Mouse (Mus musculus) left cerebral cortex, postnatal 14 days (tissue): ENCODE data around the gene Robo3. TPM values are rescaled to one million over a fixed set of nuclear protein-coding genes. Genes with fewer than 3 reads are reported as not detected.
A peak's percentile ranks its signal among the peaks of the same experiment; 100 is the strongest.

Experiments
- DNase-seq, 2 experiments: peaks; one replicate each; pipeline ENCODE4 v3.0.0; 2021 to 2022; ENCODE audit warnings: low spot score in 2 of 2, mixed read lengths in 1 of 2
- intact Hi-C: fragments of 180-260 bp; cut with DNase I; formaldehyde crosslinking; loops from one replicate; pipeline ENCODE4 v1.15.1; 2025
- total RNA-seq, 2 experiments: library from RNA; stranded (reverse); gene quantifications; 2 replicates each; pipeline ENCODE4 v1.2.3; 2021

The Robo3 gene
- total RNA-seq, 2 experiments from 2014 or later, result 45.1 to 58.9 TPM

DNA sequence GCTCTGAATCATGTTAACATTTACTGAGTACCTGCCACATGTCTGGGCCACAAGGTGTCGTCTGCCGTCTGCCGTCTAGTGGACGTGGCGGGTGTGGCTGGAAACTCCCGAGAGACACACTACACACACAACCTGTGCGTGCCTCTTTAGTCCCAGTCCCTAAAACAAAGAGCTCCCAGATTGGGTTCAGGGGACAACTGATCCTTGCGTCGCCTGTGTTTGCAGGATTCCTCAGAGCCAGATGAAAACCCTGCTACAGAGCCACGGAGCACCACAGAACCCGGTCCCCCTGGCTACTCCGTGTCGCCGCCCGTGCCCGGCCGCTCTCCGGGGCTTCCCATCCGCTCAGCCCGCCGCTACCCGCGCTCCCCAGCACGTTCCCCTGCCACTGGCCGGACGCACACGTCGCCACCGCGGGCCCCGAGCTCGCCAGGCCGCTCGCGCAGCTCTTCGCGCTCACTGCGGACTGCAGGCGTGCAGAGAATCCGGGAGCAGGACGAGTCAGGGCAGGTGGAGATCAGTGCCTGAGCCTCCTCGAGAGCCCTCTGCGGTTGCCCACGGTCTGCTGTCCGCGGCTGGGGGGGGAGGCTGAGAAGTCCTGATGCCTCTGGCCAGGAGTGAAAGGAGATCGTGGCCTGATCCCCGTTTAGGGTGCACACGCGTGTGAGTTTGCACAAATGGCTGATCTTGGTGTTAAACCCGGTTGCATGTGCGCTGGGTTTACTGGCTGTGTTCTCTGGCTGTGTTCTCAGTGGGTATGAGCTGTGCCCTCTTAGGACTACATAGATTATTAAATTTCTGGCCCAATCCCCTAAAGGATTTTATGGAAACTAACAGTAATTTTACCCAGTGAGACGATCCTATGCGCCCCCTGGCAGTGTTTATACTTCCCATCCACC is 48.5 kb downstream of the Robo3 start:
- intact Hi-C loops, result no loop called here

DNA sequence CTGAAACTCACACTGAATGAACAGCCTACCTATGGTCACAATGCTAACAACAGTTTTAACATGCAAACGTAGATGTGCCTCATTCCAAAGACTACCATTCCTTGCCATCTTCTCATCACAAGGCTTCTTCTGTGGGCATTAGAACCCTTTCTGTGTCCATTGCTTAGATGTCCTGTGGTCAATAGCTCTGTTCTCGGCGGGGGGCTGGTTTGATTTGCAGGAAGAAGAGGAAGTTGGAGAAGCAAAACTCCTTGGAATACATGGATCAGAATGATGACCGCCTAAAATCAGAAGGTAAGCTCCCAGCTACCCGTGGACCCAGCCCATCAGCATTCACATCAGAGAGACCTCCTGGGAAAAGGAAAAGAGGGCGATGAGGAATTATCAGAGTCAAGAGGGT is 49.9 kb downstream of the Robo3 start:
- intact Hi-C loops, result no loop called here
- DNase-seq, result no peak

More for the DNA sequence above, 48.5 kb downstream of the Robo3 start:
- DNase-seq, result no peak

DNA sequence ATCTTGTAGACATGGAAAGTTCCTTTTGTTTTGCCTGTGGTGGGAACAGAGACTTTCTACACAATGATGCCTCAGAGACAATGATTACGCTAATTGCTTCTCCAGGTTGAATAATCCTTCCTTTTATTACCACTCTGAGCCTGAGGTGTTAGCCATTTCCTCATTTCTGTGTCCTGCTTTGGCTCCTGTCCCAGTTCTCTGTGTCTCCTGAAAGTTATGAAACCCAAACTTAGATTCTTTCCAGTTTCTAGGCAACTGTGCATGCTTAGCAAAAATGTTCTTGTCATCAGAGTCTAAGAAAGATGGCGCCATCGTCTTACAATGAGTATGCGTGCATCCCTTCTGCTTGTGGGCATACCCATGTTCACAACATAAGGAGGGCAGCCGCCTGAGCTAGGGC is 57.3 kb downstream of the Robo3 start:
- peak; percentile 37 to 79 for DNase-seq
- intact Hi-C loops, result no loop called here

DNA sequence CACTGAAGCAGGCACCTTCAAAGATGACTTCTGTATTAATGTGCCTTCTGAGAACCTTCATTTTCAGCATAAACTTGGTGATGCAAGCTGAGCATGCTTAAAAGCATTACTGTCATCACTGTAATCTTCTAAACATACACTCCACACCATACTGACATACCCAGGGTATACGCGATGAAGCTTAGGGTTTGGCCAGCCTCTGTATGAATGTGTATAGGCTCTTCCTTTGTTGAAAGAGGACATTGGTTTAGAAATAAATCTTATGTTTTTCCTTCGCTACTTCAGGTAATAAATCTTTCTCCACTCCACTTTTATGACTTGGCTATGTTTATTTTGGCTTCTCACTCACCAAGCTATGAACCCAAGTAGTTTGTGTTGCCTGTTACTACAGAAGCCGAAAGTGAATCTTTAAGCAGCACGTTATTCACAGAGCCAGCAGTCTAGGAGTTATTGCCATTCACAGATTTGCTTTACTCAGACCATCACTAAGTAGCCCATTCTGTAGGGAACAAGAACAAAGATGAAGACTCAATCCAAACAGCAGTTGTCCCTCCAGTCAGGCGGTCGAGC is 61.7 kb downstream of the Robo3 start:
- intact Hi-C loops, result no loop called here
- DNase-seq, result no peak

DNA sequence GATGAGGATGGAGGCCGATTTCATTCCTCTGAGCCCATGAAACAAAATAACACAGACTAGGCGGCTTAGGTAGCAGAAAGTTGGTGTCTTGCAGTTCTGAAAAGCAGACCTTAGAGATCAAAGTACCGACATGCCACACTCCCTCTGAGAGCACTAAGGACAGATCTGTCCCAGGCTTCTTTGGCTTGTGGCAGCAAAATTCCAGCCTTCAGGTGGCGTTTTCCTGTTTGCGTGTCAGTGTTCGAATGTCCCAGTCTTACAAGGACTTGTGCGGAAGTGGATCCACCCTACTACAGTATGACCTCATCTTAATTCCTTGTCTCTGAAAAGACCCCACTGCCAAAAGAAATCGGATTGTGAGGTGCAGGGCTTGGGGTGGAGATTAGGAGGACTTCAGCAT is 64.2 kb downstream of the Robo3 start:
- intact Hi-C loops, result no loop called here
- DNase-seq, result no peak

DNA sequence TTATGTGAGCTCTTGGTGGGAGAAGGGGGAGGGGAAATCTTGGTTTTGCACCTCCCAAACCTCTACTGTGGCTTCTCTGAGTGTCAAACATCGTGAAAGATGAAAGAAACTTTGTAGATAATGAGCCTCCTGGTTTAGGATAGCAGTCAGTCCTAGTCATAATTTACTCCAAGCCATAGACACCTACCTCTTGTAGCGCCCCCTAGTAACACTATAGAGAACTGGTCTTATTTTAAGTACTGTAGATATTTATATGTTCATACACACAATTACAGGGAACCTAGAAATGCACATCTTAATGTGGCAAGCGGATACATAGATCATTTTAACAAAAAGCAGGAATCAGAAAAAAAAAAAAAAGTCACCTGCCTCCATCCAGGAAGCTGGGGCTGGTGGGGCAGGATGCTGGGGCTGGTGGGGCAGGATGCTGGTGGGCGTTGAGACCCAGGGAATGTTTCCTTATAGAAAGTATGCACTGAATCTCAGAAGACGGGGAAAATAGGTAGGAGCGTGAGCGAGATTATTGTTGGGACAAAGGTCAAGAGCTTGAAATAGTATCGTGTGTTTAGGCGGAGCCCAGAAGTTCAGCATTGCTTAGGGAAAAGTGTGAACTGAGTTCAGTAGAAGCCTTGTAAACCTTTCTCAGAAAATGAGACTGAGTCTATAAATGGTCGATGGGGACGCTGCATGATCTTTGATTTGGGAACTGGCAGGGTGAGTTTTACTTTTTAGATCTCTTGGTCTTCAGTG is 64.8 kb downstream of the Robo3 start:
- intact Hi-C loops, result no loop called here
- no peak for DNase-seq

DNA sequence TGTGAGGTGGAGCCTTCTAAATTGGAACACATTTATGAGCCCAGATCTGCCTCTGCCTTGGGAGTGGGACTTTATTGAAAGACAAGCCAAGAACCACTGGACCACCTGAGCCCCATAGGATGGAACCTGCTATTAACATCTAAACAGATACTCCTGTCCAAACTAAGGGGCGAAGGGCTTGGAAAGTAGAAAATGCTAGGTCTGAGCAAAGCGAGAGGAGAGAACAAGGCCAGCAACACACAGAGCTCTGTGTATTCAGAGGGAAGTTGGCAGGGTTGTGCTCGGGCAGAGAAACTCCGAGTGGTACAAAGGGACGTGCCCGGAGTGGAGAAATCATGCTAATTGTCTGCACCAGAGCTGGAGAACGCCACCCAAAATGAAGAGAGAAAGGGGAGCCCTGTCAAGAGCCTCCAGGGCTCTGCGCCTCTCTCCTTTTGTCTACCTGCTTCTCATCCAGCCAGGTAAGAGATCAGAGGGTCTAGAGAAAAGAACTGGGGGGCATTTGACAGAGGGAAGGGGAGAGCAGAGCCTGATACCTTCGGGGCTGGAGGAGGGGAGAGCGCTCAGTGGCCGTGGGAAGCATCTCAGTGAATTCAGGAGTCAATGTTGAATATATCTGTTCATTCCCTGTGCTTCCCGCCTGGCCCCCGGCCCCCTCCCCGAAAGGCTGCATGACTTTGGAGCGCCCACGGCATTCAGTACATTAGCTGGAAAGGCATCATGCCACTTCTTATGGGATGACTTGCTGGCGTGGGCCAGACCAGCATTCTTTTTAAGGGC is 65.6 kb downstream of the Robo3 start, which contains the start of gene Hepacam:
TSS of gene Hepacam (plus strand) at position 51 of the 780 bp plus-strand sequence.
- intact Hi-C loops, result no loop called here

DNA sequence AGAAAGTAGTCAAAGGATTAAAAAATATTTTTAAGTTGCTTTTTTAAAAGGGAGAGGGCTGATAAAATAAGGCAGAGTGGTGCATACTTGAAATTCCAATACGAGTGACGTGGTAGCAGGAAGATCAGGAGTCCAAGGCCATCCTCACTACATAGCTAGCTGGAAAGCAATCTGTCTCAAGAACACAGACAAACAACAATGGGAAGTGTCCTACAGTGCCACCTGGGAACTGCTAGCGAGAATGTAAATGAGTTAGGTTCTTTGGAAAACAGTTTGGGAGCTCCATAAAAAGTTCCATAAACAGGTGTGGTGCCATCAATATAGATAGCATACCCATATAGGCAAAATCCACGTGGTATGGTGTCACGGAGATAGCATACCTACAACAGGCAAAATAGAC is 67.3 kb downstream of the Robo3 start:
- intact Hi-C loops, result no loop called here
- DNase-seq, result no peak

More for the DNA sequence above, 65.6 kb downstream of the Robo3 start, which contains the start of gene Hepacam:
- peak; percentile 56 to 64 for DNase-seq

Other genes starting within 250 kb of the Robo3 start
- gene Tmem218, start 225.0 kb downstream of the Robo3 start, total RNA-seq, result 10 to 100 TPM; 10.1 to 11.8 TPM
- 1 to 10 TPM; 1.7 to 1.8 TPM for gene Slc37a2, start 177.5 kb downstream of the Robo3 start, total RNA-seq
- gene Ccdc15, start 84.8 kb downstream of the Robo3 start, total RNA-seq, result 1 to 10 TPM; 2.0 TPM
- gene Hepacam, start 65.9 kb downstream of the Robo3 start, total RNA-seq, result 10 to 100 TPM; 58.0 to 61.6 TPM
- gene Robo4, start 31.3 kb downstream of the Robo3 start, total RNA-seq, result 10 to 100 TPM in 1 of 2 experiments, 1 to 10 TPM in 1; 7.1 to 10.0 TPM
- 10 to 100 TPM; 19.2 to 28.3 TPM for gene Msantd2, start 56.1 kb upstream of the Robo3 start, total RNA-seq
- 10 to 100 TPM; 28.8 to 34.2 TPM for gene Esam, start 94.8 kb upstream of the Robo3 start, total RNA-seq
- gene Vsig2, start 106.0 kb upstream of the Robo3 start, total RNA-seq, result 1 to 10 TPM; 2.8 TPM
- 1,000 to 10,000 TPM; 2,700 to 3,013 TPM for gene Nrgn, start 119.7 kb upstream of the Robo3 start, total RNA-seq
- 10 to 100 TPM; 14.4 to 19.2 TPM for gene Siae, start 122.5 kb upstream of the Robo3 start, total RNA-seq
- gene Spa17, start 180.5 kb upstream of the Robo3 start, total RNA-seq, result 1 to 10 TPM; 1.3 TPM
- 10 to 100 TPM; 52.8 to 59.8 TPM for gene Tbrg1, start 224.1 kb upstream of the Robo3 start, total RNA-seq
- gene Panx3, start 236.0 kb upstream of the Robo3 start, total RNA-seq, result not detected